ENCODE assay signal across 17 mouse cellular contexts in the genomic region with DNA sequence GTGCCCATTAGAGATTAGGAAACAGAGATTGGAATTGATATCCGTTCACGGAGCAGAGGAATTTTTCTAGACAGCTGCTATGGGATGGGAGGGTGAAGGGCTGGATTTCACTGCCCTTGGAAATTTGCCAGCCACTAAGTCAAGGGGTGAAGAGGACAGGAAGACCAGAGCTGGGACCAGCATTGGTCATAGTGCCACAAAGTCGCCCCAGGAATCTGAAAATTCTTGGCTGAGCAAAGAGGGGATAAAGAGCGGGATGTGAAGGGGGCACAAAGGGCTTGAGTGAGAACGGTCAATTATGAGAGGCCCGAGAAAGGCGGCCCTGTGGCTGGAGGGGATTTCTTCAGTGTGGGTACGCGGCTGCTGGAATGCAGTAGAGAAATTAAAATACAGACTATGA.
A peak's percentile ranks its signal among the peaks of the same experiment; 100 is the strongest.
DNase-seq lines count a peak whose midpoint lies in the region; ATAC-seq and TF ChIP-seq lines count a peak whose summit lies in the region.
"Had no signal": no experiment of that assay in that cellular context is flagged by ENCODE, and none has a peak within 500 bp of the region (broad histone marks: within the 10 kb centered on the region; RNA-seq: fewer than 3 reads in every experiment).

No protein-coding gene starts in this region.

- H3K9me3 ChIP-seq in heart, postnatal 0 days (replicated peaks; ENCODE audit: control insufficient read depth, low read length) = no peaks in the 10 kb centered on the region
- H3K9me3 ChIP-seq in lung, embryonic 15.5 days = no peaks in the 10 kb centered on the region
- H3K9me3 ChIP-seq in limb, embryonic 15.5 days = no peaks in the 10 kb centered on the region
- H3K9me3 ChIP-seq: heart, embryonic 10.5 days; liver, embryonic 13.5 days; megakaryocyte, embryonic 14.5 days; neural tube, embryonic 12.5 days had no signal

- intact Hi-C loops in heart, postnatal 14 days (cut with DNase I) = loop anchor here (5.0 kb wide), 2 partner anchors 217 to 287 kb away; no protein-coding TSS in a partner anchor

- TF ChIP-seq CTCF in heart, postnatal 0 days (IDR thresholded peaks at IDR 0.05; ENCODE audit: low read depth) = no peak

- H3K36me3 ChIP-seq in heart, postnatal 0 days (replicated peaks; ENCODE audit: control insufficient read depth, insufficient read depth, low read length) = no peaks in the 10 kb centered on the region
- H3K36me3 ChIP-seq in lung, embryonic 15.5 days = no peaks in the 10 kb centered on the region
- H3K36me3 ChIP-seq in limb, embryonic 15.5 days = no peaks in the 10 kb centered on the region
- H3K36me3 ChIP-seq: heart, embryonic 10.5 days; liver, embryonic 13.5 days; neural tube, embryonic 12.5 days had no signal

- no peaks in the 10 kb centered on the region for H3K27me3 ChIP-seq in heart, postnatal 0 days (ENCODE audit: control insufficient read depth, insufficient read depth, low read length)
- H3K27me3 ChIP-seq in lung, embryonic 15.5 days = no peaks in the 10 kb centered on the region
- no peaks in the 10 kb centered on the region for H3K27me3 ChIP-seq in limb, embryonic 15.5 days
- H3K27me3 ChIP-seq: liver, embryonic 13.5 days; megakaryocyte, embryonic 14.5 days; neural tube, embryonic 12.5 days had no signal

- no peak overlapping the region for H3K27ac ChIP-seq in heart, postnatal 0 days (ENCODE audit: low read depth)
- H3K27ac ChIP-seq in lung, embryonic 15.5 days = no peak overlapping the region
- no peak overlapping the region for H3K27ac ChIP-seq in limb, embryonic 15.5 days
- H3K27ac ChIP-seq: heart, embryonic 10.5 days; kidney, postnatal 0 days; liver, embryonic 13.5 days; neural tube, embryonic 12.5 days had no signal

- peak; percentile 15 for DNase-seq in gastrocnemius, postnatal 10 days
- no peak for DNase-seq in gastrocnemius, adult 18-20 months (ENCODE audit: low spot score)
- no peak for DNase-seq in heart, postnatal 0 days (ENCODE audit: low spot score)
- no peak for DNase-seq in heart, postnatal 14 days
- DNase-seq in lung, postnatal 14 days = no peak
- DNase-seq: cerebellum, postnatal 14 days; liver, embryonic 13.5 days; right cerebral cortex, postnatal 14 days; thymus, postnatal 36 days had no signal

- peak overlapping the region; percentile 36 for H3K4me2 ChIP-seq in heart, postnatal 0 days (ENCODE audit: low read depth, low read length)
- H3K4me2 ChIP-seq in lung, embryonic 15.5 days = peak overlapping the region; percentile 10; the same call in 1 of the 2 replicates
- H3K4me2 ChIP-seq in limb, embryonic 15.5 days = no peak overlapping the region
- H3K4me2 ChIP-seq: liver, embryonic 13.5 days; neural tube, embryonic 12.5 days had no signal

- H3K4me1 ChIP-seq in heart, postnatal 0 days (ENCODE audit: control insufficient read depth, insufficient read depth) = no peaks in the 10 kb centered on the region
- no peaks in the 10 kb centered on the region for H3K4me1 ChIP-seq in lung, embryonic 15.5 days
- peaks cover 3% of the 10 kb centered on the region; the same call in 1 of the 2 replicates for H3K4me1 ChIP-seq in limb, embryonic 15.5 days
- H3K4me1 ChIP-seq: liver, embryonic 13.5 days; megakaryocyte, embryonic 14.5 days; neural tube, embryonic 12.5 days had no signal

- WGBS in heart, postnatal 0 days = 44% methylated on average over 9 of the region's 9 CpGs
- 42% methylated on average over 9 of the region's 9 CpGs for WGBS in lung, embryonic 15.5 days
- 63% methylated on average over 9 of the region's 9 CpGs for WGBS in limb, embryonic 15.5 days

- H3K9ac ChIP-seq in heart, postnatal 0 days (replicated peaks; ENCODE audit: low read depth, low read length) = no peak overlapping the region
- H3K9ac ChIP-seq in lung, embryonic 15.5 days = no peak overlapping the region
- H3K9ac ChIP-seq in limb, embryonic 15.5 days = no peak overlapping the region
- H3K9ac ChIP-seq: liver, embryonic 13.5 days; neural tube, embryonic 12.5 days had no signal

- no peak overlapping the region for H3K4me3 ChIP-seq in heart, postnatal 0 days (ENCODE audit: low read depth, low read length)
- no peak overlapping the region for H3K4me3 ChIP-seq in lung, embryonic 15.5 days
- no peak overlapping the region for H3K4me3 ChIP-seq in limb, embryonic 15.5 days
- H3K4me3 ChIP-seq: heart, embryonic 10.5 days; liver, embryonic 13.5 days; megakaryocyte, embryonic 14.5 days; neural tube, embryonic 12.5 days had no signal

- ATAC-seq in heart, postnatal 0 days (ENCODE audit: insufficient read depth, low read depth) = no peak
- ATAC-seq in lung, embryonic 15.5 days (ENCODE audit: borderline replicate concordance, extremely low read depth, low FRiP score, low TSS enrichment) = peak; percentile 23
- peak; percentile 14; the same call in 1 of the 2 replicates for ATAC-seq in limb, embryonic 15.5 days (ENCODE audit: insufficient number of reproducible peaks, low FRiP score, low TSS enrichment, low read depth)
- ATAC-seq: hindbrain, embryonic 16.5 days; midbrain, embryonic 16.5 days had no signal

- no peak for TF ChIP-seq EP300 in heart, postnatal 0 days (IDR thresholded peaks at IDR 0.05; ENCODE audit: low read depth)
